ENCODE assay signal across 13 mouse cellular contexts in the genomic region with DNA sequence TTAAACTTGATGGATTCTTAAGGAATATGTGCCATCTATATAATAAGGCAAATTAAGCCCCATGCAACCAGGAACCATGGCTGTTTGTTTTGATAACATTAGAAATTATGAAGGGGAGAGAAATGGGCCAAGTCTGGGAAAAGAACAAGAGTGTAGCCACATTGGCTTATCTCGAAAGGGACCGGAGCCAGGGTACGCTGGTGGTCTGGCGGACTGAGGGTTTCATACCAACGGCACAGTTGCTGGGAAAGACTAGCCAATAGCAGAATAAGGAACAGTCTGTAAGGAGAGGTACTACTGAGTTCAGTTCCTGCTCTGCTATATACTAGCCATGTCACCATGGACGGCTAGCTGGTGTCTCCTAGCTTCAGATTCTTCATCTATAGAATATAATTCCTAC.
DNase-seq lines count a peak whose midpoint lies in the region; ATAC-seq lines count a peak whose summit lies in the region.
"Had no signal": no experiment of that assay in that cellular context is flagged by ENCODE, and none has a peak within 500 bp of the region (broad histone marks: within the 10 kb centered on the region; RNA-seq: fewer than 3 reads in every experiment).

No protein-coding gene starts in this region.

- H3K4me2 ChIP-seq in heart, embryonic 14.5 days (ENCODE audit: low read length): no peak overlapping the region
- no peak overlapping the region for H3K4me2 ChIP-seq in embryonic facial prominence, embryonic 14.5 days (ENCODE audit: low read depth, low read length)

- H3K79me2 ChIP-seq in macrophage (ENCODE audit: inconsistent target): no peaks in the 10 kb centered on the region

- no peak overlapping the region for H3K9ac ChIP-seq in heart, embryonic 14.5 days (ENCODE audit: low read length)
- no peak overlapping the region for H3K9ac ChIP-seq in embryonic facial prominence, embryonic 14.5 days (ENCODE audit: low read depth, low read length)

- H3K27ac ChIP-seq in heart, embryonic 14.5 days (replicated peaks in 1 of 2; ENCODE audit: control insufficient read depth in 1 of 2, insufficient read depth in 1 of 2, low read depth in 2 of 2, low read length in 2 of 2): peak overlapping the region; percentile 60 to 73; a peak in 3 of 4 replicates
- H3K27ac ChIP-seq in embryonic facial prominence, embryonic 14.5 days (replicated peaks; ENCODE audit: low read depth, low read length): no peak overlapping the region
- H3K27ac ChIP-seq in macrophage: 0 out of 2 replicates have a peak overlapping the region, but pooled peaks have one; percentile 51
- H3K27ac ChIP-seq: left cerebral cortex, adult 2 months had no signal

- WGBS in heart, embryonic 14.5 days: 57% methylated on average over 6 of the region's 6 CpGs
- WGBS in embryonic facial prominence, embryonic 14.5 days: 85% methylated on average over 6 of the region's 6 CpGs
- WGBS in macrophage (ENCODE audit: missing documents): 87% methylated on average over 6 of the region's 6 CpGs

- DNase-seq in cerebellum, postnatal 10 days: peak; percentile 51 to 64
- no peak for DNase-seq in cerebellum, postnatal 4 days (ENCODE audit: low spot score in 2 of 2)
- DNase-seq in heart, postnatal 25 days (ENCODE audit: low spot score): no peak
- no peak for DNase-seq in embryonic facial prominence, embryonic 14.5 days (ENCODE audit: low spot score)
- DNase-seq in left cerebral cortex, postnatal 36 days (ENCODE audit: low spot score in 2 of 2): no peak
- no peak for DNase-seq in right cerebral cortex, postnatal 14 days
- DNase-seq: cerebellum, adult 11-12 months; thymus, postnatal 25 days had no signal

- no peaks in the 10 kb centered on the region for H3K36me3 ChIP-seq in heart, embryonic 14.5 days (ENCODE audit: control insufficient read depth, insufficient read depth, low read length)
- no peaks in the 10 kb centered on the region for H3K36me3 ChIP-seq in embryonic facial prominence, embryonic 14.5 days (ENCODE audit: control insufficient read depth, insufficient read depth, low read length)
- no peaks in the 10 kb centered on the region for H3K36me3 ChIP-seq in macrophage (ENCODE audit: inconsistent target)

- H3K4me3 ChIP-seq in heart, embryonic 14.5 days (ENCODE audit: control insufficient read depth in 1 of 2, insufficient read depth in 1 of 2, low read depth in 1 of 2, low read length in 2 of 2): no peak overlapping the region
- no peak overlapping the region for H3K4me3 ChIP-seq in embryonic facial prominence, embryonic 14.5 days (ENCODE audit: low read depth, low read length)
- H3K4me3 ChIP-seq in macrophage (ENCODE audit: inconsistent target): no peak overlapping the region
- H3K4me3 ChIP-seq: left cerebral cortex, adult 2 months; megakaryocyte, embryonic 14.5 days had no signal

- H3K9me3 ChIP-seq in heart, embryonic 14.5 days (ENCODE audit: control insufficient read depth, low read length): no peaks in the 10 kb centered on the region
- H3K9me3 ChIP-seq in embryonic facial prominence, embryonic 14.5 days (ENCODE audit: control insufficient read depth, low read length): no peaks in the 10 kb centered on the region

- ATAC-seq in heart, embryonic 14.5 days (ENCODE audit: insufficient number of reproducible peaks, insufficient read depth, low FRiP score, low read depth): no peak
- ATAC-seq in embryonic facial prominence, embryonic 14.5 days (ENCODE audit: low read depth): 0 out of 2 replicates have a peak, but pooled peaks have one; percentile 31

- intact Hi-C loops in heart, postnatal 25 days (cut with DNase I): no loop called here
- intact Hi-C loops in left cerebral cortex, postnatal 36 days (cut with DNase I): no loop called here

- H3K27me3 ChIP-seq in heart, embryonic 14.5 days (ENCODE audit: control insufficient read depth, insufficient read depth, low read length): no peaks in the 10 kb centered on the region
- no peaks in the 10 kb centered on the region for H3K27me3 ChIP-seq in embryonic facial prominence, embryonic 14.5 days (replicated peaks; ENCODE audit: control insufficient read depth, insufficient read depth, low read length)
- H3K27me3 ChIP-seq: CH12.LX had no signal

- H3K4me1 ChIP-seq in heart, embryonic 14.5 days (ENCODE audit: control insufficient read depth in 2 of 2, insufficient read depth in 2 of 2, low read length in 2 of 2): peaks cover 11 to 14% of the 10 kb centered on the region in 2 experiments
- H3K4me1 ChIP-seq in embryonic facial prominence, embryonic 14.5 days (ENCODE audit: control insufficient read depth, insufficient read depth, low read length): no peaks in the 10 kb centered on the region
- H3K4me1 ChIP-seq: megakaryocyte, embryonic 14.5 days had no signal

Comparison
In these comparisons a context has a peak if more than half of its experiments do, and no peak if none do; other contexts are left out.
1. DNase-seq: peak in cerebellum, postnatal 10 days (2 of 2); none in cerebellum, postnatal 4 days (0 of 2), heart, postnatal 25 days (single experiment), embryonic facial prominence, embryonic 14.5 days (single experiment), left cerebral cortex, postnatal 36 days (0 of 2) and right cerebral cortex, postnatal 14 days (single experiment).